Mouse (Mus musculus): ENCODE measurements around the gene Wdr25. TPM values are rescaled to one million over a fixed set of nuclear protein-coding genes. Genes with fewer than 3 reads are reported as not detected.

The Wdr25 gene
- polyA plus RNA-seq (2017; shearing (Covaris generic)): 9.2 TPM

GRCm38 (mm10) chr12:108892989-108893714 lies at the start of gene Wdr25:
TSS of gene Wdr25 (plus strand) at chr12:108893631.

GRCm38 (mm10) chr12:108893715-108894431 lies 442 bp downstream of the Wdr25 start, which contains the start of gene Wars:
TSS of gene Wars (minus strand) at chr12:108894174.

GRCm38 (mm10) chr12:109068167-109068653 lies 174.8 kb downstream of the Wdr25 start, which contains the start of gene Begain:
TSS of gene Begain (minus strand) at chr12:109068217.

Other genes starting within 250 kb of the Wdr25 start
- gene Degs2, start 191.3 kb upstream of the Wdr25 start, polyA plus RNA-seq (2017; shearing (Covaris generic)): 3.9 TPM
- 7.1 TPM for gene Yy1, start 100.7 kb upstream of the Wdr25 start, polyA plus RNA-seq (2017; shearing (Covaris generic))
- 7.8 TPM for gene Slc25a29, start 57.7 kb upstream of the Wdr25 start, polyA plus RNA-seq (2017; shearing (Covaris generic))
- gene Slc25a47, start 57.6 kb upstream of the Wdr25 start, polyA plus RNA-seq (2017; shearing (Covaris generic)): 0.99 TPM
- gene Wars, start 543 bp downstream of the Wdr25 start, polyA plus RNA-seq (2017; shearing (Covaris generic)): 109 TPM
- 0.27 TPM for gene Begain, start 174.6 kb downstream of the Wdr25 start, polyA plus RNA-seq (2017; shearing (Covaris generic))

Data from activated CD4-positive, CD25-positive, alpha-beta regulatory T cell, adult 9 weeks (primary cell).